In genomic region chr8:119461356-119461755, GRCm38 (mm10) we compare ENCODE assay signal across 22 mouse cellular contexts. TPM values are rescaled to one million over a fixed set of nuclear protein-coding genes. Genes with fewer than 3 reads are reported as not detected.
DNase-seq lines count a peak whose midpoint lies in the region; ATAC-seq and TF ChIP-seq lines count a peak whose summit lies in the region.
"Had no signal": no experiment of that assay in that cellular context is flagged by ENCODE, and none has a peak within 500 bp of the region (broad histone marks: within the 10 kb centered on the region; RNA-seq: fewer than 3 reads in every experiment).

No protein-coding gene starts in this region.

- no peak overlapping the region for H3K4me2 ChIP-seq in lung, embryonic 14.5 days
- no peak overlapping the region for H3K4me2 ChIP-seq in hindbrain, embryonic 13.5 days
- H3K4me2 ChIP-seq: liver, embryonic 12.5 days; midbrain, embryonic 13.5 days had no signal

- peaks cover 4% of the 10 kb centered on the region; the same call in 1 of the 2 replicates for H3K4me1 ChIP-seq in lung, embryonic 14.5 days (ENCODE audit: insufficient read depth)
- H3K4me1 ChIP-seq in hindbrain, embryonic 13.5 days (replicated peaks) = peaks cover 59% of the 10 kb centered on the region

- no peak overlapping the region for H3K4me3 ChIP-seq in lung, embryonic 14.5 days (ENCODE audit: low read depth, low read length)
- no peak overlapping the region for H3K4me3 ChIP-seq in hindbrain, embryonic 13.5 days
- H3K4me3 ChIP-seq: liver, embryonic 12.5 days; midbrain, embryonic 13.5 days had no signal

- peak; percentile 37 for DNase-seq in adrenal gland, postnatal 10 days
- DNase-seq in adrenal gland, adult (ENCODE audit: inconsistent age in 2 of 2, low spot score in 1 of 2) = no peak
- DNase-seq in lung, embryonic 14.5 days = peak; percentile 27
- no peak for DNase-seq in lung, adult 18-20 months
- peak; percentile 40 for DNase-seq in brain, adult 2 months (ENCODE audit: low read depth, low spot score)
- no peak for DNase-seq in thymus, postnatal 36 days
- no peak for DNase-seq in gastrocnemius, postnatal 36 days
- DNase-seq: adrenal gland, adult 2 months; cerebellum, adult 9-10 months; heart, adult 11 months; kidney, adult 8-10 months; thymus, adult 18-20 months had no signal

- H3K9me3 ChIP-seq in lung, embryonic 14.5 days (ENCODE audit: low read depth, low read length) = no peaks in the 10 kb centered on the region
- no peaks in the 10 kb centered on the region for H3K9me3 ChIP-seq in hindbrain, embryonic 13.5 days
- H3K9me3 ChIP-seq: G1E; liver, embryonic 12.5 days; midbrain, embryonic 13.5 days had no signal

- H3K27me3 ChIP-seq in lung, embryonic 14.5 days (ENCODE audit: insufficient read depth, low read length) = peaks cover 2% of the 10 kb centered on the region; the same call in 1 of the 2 replicates
- peaks cover 18% of the 10 kb centered on the region for H3K27me3 ChIP-seq in hindbrain, embryonic 13.5 days

- 58% methylated on average over 9 of the region's 9 CpGs for WGBS in lung, embryonic 14.5 days
- 25% methylated on average over 9 of the region's 9 CpGs for WGBS in hindbrain, embryonic 13.5 days

- TF ChIP-seq CTCF in lung, embryonic 14.5 days (IDR thresholded peaks at IDR 0.05; ENCODE audit: low read depth) = no peak

- no peak overlapping the region for H3K9ac ChIP-seq in lung, embryonic 14.5 days
- H3K9ac ChIP-seq in hindbrain, embryonic 13.5 days = no peak overlapping the region
- H3K9ac ChIP-seq: liver, embryonic 12.5 days; midbrain, embryonic 13.5 days had no signal

- intact Hi-C loops in gastrocnemius, postnatal 36 days (cut with DNase I) = no loop called here

- H3K27ac ChIP-seq in lung, embryonic 14.5 days (ENCODE audit: low read depth) = no peak overlapping the region
- peak overlapping the region; percentile 83 for H3K27ac ChIP-seq in hindbrain, embryonic 13.5 days
- H3K27ac ChIP-seq: liver, embryonic 12.5 days had no signal

- no peaks in the 10 kb centered on the region for H3K36me3 ChIP-seq in lung, embryonic 14.5 days (ENCODE audit: insufficient read depth)
- no peaks in the 10 kb centered on the region for H3K36me3 ChIP-seq in hindbrain, embryonic 13.5 days
- H3K36me3 ChIP-seq: G1E; liver, embryonic 12.5 days; midbrain, embryonic 13.5 days had no signal

- ATAC-seq in lung, embryonic 14.5 days (ENCODE audit: insufficient read depth) = no peak
- ATAC-seq in hindbrain, embryonic 13.5 days (ENCODE audit: low FRiP score) = no peak
- ATAC-seq: CD4-positive, CD25-positive, alpha-beta regulatory T cell, adult 4 months; liver, embryonic 12.5 days; midbrain, embryonic 13.5 days had no signal

RNA-seq across cellular contexts. Expression of gene Necab2, which starts 14.8 kb away (rescaled TPM):
- 10 to 100 TPM in 1 of 2 experiments, 1 to 10 TPM in 1; 9.4 to 11.9 TPM for total RNA-seq in adrenal gland, postnatal 10 days (2021)
- polyA plus RNA-seq in lung, embryonic 14.5 days (2014; fragmentation: Nextera tagmentation; extraction: Ambion mirVana) = 1.9 and 2.2 TPM in 2 replicates
- 34.5 and 36.4 TPM in 2 replicates for polyA plus RNA-seq in hindbrain, embryonic 13.5 days (2015; fragmentation: Nextera tagmentation; extraction: Ambion mirVana)
- under 1 TPM in 1 of 2 experiments, not detected in 1; 0.52 TPM for total RNA-seq in gastrocnemius, postnatal 36 days (2021)
- total RNA-seq: G1E had no signal
- polyA plus RNA-seq: CD4-positive, CD25-positive, alpha-beta regulatory T cell, adult 4 months; G1E had no signal

RNA-seq across cellular contexts. Expression of gene Osgin1, which starts 27.4 kb away (rescaled TPM):
- 10 to 100 TPM; 72.1 to 81.4 TPM for total RNA-seq in adrenal gland, postnatal 10 days (2021)
- 0.53 and 0.85 TPM in 2 replicates for polyA plus RNA-seq in lung, embryonic 14.5 days (2014; fragmentation: Nextera tagmentation; extraction: Ambion mirVana)
- polyA plus RNA-seq in hindbrain, embryonic 13.5 days (2015; fragmentation: Nextera tagmentation; extraction: Ambion mirVana) = 0.08 and 0.28 TPM in 2 replicates
- total RNA-seq in gastrocnemius, postnatal 36 days (2021) = 10 to 100 TPM; 15.1 to 17.3 TPM

RNA-seq across cellular contexts. Expression of gene Slc38a8, which starts 40.1 kb away (rescaled TPM):
- not detected for total RNA-seq in adrenal gland, postnatal 10 days (2021)
- not detected in 2 replicates for polyA plus RNA-seq in lung, embryonic 14.5 days (2014; fragmentation: Nextera tagmentation; extraction: Ambion mirVana)
- polyA plus RNA-seq in hindbrain, embryonic 13.5 days (2015; fragmentation: Nextera tagmentation; extraction: Ambion mirVana) = not detected in 2 replicates
- not detected for total RNA-seq in gastrocnemius, postnatal 36 days (2021)
- total RNA-seq: adrenal gland, adult 2 months; gastrocnemius, adult 18-20 months had no signal
- polyA plus RNA-seq: CD4-positive, CD25-positive, alpha-beta regulatory T cell, adult 4 months; G1E; heart, embryonic 16.5 days; limb, embryonic 11.5 days; liver, embryonic 12.5 days; lung, embryonic 16.5 days; midbrain, embryonic 13.5 days; stomach, embryonic 14.5 days had no signal

Comparison
In these comparisons a context has a peak if more than half of its experiments do, and no peak if none do; other contexts are left out.
1. DNase-seq: peak in adrenal gland, postnatal 10 days (single experiment), lung, embryonic 14.5 days (single experiment) and brain, adult 2 months (single experiment); none in adrenal gland, adult (0 of 2), lung, adult 18-20 months (0 of 2), thymus, postnatal 36 days (0 of 2) and gastrocnemius, postnatal 36 days (0 of 2).
2. RNA of gene Necab2, which starts 14.8 kb away (total RNA-seq): 9.4 to 11.9 TPM in adrenal gland, postnatal 10 days; 0.52 TPM in gastrocnemius, postnatal 36 days; every median in the first group is over 4 times any median in the second.